22 mouse cellular contexts compared by ENCODE assay signal in genomic region chr17:69686383-69686782, GRCm38 (mm10).
"Had no signal": no experiment of that assay in that cellular context is flagged by ENCODE, and none has a peak within 500 bp of the region (broad histone marks: within the 10 kb centered on the region; RNA-seq: fewer than 3 reads in every experiment).

No protein-coding gene starts in this region.

- DNase-seq: kidney, adult 2 months; kidney, postnatal 25 days; layer of hippocampus, adult 9-11 months; liver; lung, adult 18-20 months; lung, postnatal 10 days; lung, postnatal 36 days; right cerebral cortex, postnatal 25 days; spleen, adult 18-20 months; thymus, postnatal 25 days had no signal

- H3K4me2 ChIP-seq: limb, embryonic 13.5 days; liver, embryonic 12.5 days; liver, embryonic 15.5 days; lung, embryonic 15.5 days; neural tube, embryonic 12.5 days; neural tube, embryonic 15.5 days; stomach, embryonic 15.5 days had no signal

- H3K27ac ChIP-seq: kidney, postnatal 0 days; layer of hippocampus, adult 2 months; limb, embryonic 10.5 days; limb, embryonic 13.5 days; liver, embryonic 12.5 days; liver, embryonic 15.5 days; lung, embryonic 15.5 days; midbrain, embryonic 10.5 days; neural tube, embryonic 12.5 days; neural tube, embryonic 15.5 days; stomach, embryonic 15.5 days had no signal

- H3K4me1 ChIP-seq: limb, embryonic 10.5 days; limb, embryonic 13.5 days; liver, embryonic 12.5 days; liver, embryonic 15.5 days; lung, embryonic 15.5 days; megakaryocyte, embryonic 14.5 days; neural tube, embryonic 12.5 days; neural tube, embryonic 15.5 days; stomach, embryonic 15.5 days had no signal

- H3K9me3 ChIP-seq: limb, embryonic 10.5 days; limb, embryonic 13.5 days; liver, embryonic 15.5 days; lung, embryonic 15.5 days; midbrain, embryonic 10.5 days; neural tube, embryonic 12.5 days; neural tube, embryonic 15.5 days; stomach, embryonic 15.5 days had no signal

- H3K4me3 ChIP-seq: layer of hippocampus, adult 2 months; limb, embryonic 10.5 days; limb, embryonic 13.5 days; liver, embryonic 12.5 days; liver, embryonic 15.5 days; lung, embryonic 15.5 days; megakaryocyte, embryonic 14.5 days; midbrain, embryonic 10.5 days; neural tube, embryonic 12.5 days; neural tube, embryonic 15.5 days; stomach, embryonic 15.5 days had no signal

- H3K36me3 ChIP-seq: limb, embryonic 10.5 days; limb, embryonic 13.5 days; liver, embryonic 12.5 days; liver, embryonic 15.5 days; lung, embryonic 15.5 days; midbrain, embryonic 10.5 days; neural tube, embryonic 12.5 days; neural tube, embryonic 15.5 days; stomach, embryonic 15.5 days had no signal

- ATAC-seq: liver, embryonic 12.5 days had no signal

- H3K9ac ChIP-seq: limb, embryonic 13.5 days; liver, embryonic 12.5 days; liver, embryonic 15.5 days; lung, embryonic 15.5 days; neural tube, embryonic 12.5 days; neural tube, embryonic 15.5 days; stomach, embryonic 15.5 days had no signal

- H3K27me3 ChIP-seq: limb, embryonic 13.5 days; liver, embryonic 12.5 days; liver, embryonic 15.5 days; lung, embryonic 15.5 days; megakaryocyte, embryonic 14.5 days; neural tube, embryonic 12.5 days; neural tube, embryonic 15.5 days; stomach, embryonic 15.5 days had no signal
